Mouse (Mus musculus): Measurements from ENCODE around the gene Ahdc1.
"Not testable (repeated sequence)": the region's sequence is repeated elsewhere in the genome, so short reads cannot be mapped to it uniquely, and the experiment has no call there.

Ahdc1 gene

GRCm38 (mm10) chr4:132993553-132993952 lies 17.5 kb upstream of the Ahdc1 start:
- DNase-seq (ENCODE audit: low spot score) = no peak

GRCm38 (mm10) chr4:132997469-132998237 lies 13.4 kb upstream of the Ahdc1 start:
- DNase-seq (ENCODE audit: low spot score) = no peak

GRCm38 (mm10) chr4:133002896-133003295 lies 8.2 kb upstream of the Ahdc1 start:
- DNase-seq (ENCODE audit: low spot score) = no peak

- DNase-seq (ENCODE audit: low spot score) = no peak
These were observed 7.6 kb upstream of the Ahdc1 start for GRCm38 (mm10) chr4:133003316-133004018.

GRCm38 (mm10) chr4:133005233-133005632 lies 5.8 kb upstream of the Ahdc1 start:
- DNase-seq (ENCODE audit: low spot score) = peak; percentile 82

GRCm38 (mm10) chr4:133005885-133006451 lies 5.1 kb upstream of the Ahdc1 start:
- DNase-seq (ENCODE audit: low spot score) = not testable (repeated sequence)

- no peak for DNase-seq (ENCODE audit: low spot score)
These were observed 3.3 kb upstream of the Ahdc1 start for GRCm38 (mm10) chr4:133007513-133008380.

- peak; percentile 73 for DNase-seq (ENCODE audit: low spot score)
These were observed 1.9 kb upstream of the Ahdc1 start for GRCm38 (mm10) chr4:133009131-133009530.

GRCm38 (mm10) chr4:133009676-133010075 lies 1.4 kb upstream of the Ahdc1 start:
- DNase-seq (ENCODE audit: low spot score) = no peak

- DNase-seq (ENCODE audit: low spot score) = no peak
These were observed 449 bp upstream of the Ahdc1 start for GRCm38 (mm10) chr4:133010611-133011010.

- DNase-seq (ENCODE audit: low spot score) = no peak
These were observed 1.0 kb downstream of the Ahdc1 start for GRCm38 (mm10) chr4:133011821-133012775.

- DNase-seq (ENCODE audit: low spot score) = no peak
These were observed 1.8 kb downstream of the Ahdc1 start for GRCm38 (mm10) chr4:133012776-133013265.

- no peak for DNase-seq (ENCODE audit: low spot score)
These were observed 2.3 kb downstream of the Ahdc1 start for GRCm38 (mm10) chr4:133013266-133013891.

- no peak for DNase-seq (ENCODE audit: low spot score)
These were observed 3.0 kb downstream of the Ahdc1 start for GRCm38 (mm10) chr4:133014088-133014487.

GRCm38 (mm10) chr4:133014896-133015709 lies 4.0 kb downstream of the Ahdc1 start:
- DNase-seq (ENCODE audit: low spot score) = no peak

GRCm38 (mm10) chr4:133015710-133016651 lies 4.9 kb downstream of the Ahdc1 start:
- no peak for DNase-seq (ENCODE audit: low spot score)

GRCm38 (mm10) chr4:133016677-133017415 lies 5.8 kb downstream of the Ahdc1 start:
- DNase-seq (ENCODE audit: low spot score) = no peak
